Mouse (Mus musculus): ENCODE data around the gene Snx17. TPM values are rescaled to one million over a fixed set of nuclear protein-coding genes. Genes with fewer than 3 reads are reported as not detected.

Gene Snx17
- polyA plus RNA-seq, 1 experiment from 2014 or later = 80.3 TPM

DNA sequence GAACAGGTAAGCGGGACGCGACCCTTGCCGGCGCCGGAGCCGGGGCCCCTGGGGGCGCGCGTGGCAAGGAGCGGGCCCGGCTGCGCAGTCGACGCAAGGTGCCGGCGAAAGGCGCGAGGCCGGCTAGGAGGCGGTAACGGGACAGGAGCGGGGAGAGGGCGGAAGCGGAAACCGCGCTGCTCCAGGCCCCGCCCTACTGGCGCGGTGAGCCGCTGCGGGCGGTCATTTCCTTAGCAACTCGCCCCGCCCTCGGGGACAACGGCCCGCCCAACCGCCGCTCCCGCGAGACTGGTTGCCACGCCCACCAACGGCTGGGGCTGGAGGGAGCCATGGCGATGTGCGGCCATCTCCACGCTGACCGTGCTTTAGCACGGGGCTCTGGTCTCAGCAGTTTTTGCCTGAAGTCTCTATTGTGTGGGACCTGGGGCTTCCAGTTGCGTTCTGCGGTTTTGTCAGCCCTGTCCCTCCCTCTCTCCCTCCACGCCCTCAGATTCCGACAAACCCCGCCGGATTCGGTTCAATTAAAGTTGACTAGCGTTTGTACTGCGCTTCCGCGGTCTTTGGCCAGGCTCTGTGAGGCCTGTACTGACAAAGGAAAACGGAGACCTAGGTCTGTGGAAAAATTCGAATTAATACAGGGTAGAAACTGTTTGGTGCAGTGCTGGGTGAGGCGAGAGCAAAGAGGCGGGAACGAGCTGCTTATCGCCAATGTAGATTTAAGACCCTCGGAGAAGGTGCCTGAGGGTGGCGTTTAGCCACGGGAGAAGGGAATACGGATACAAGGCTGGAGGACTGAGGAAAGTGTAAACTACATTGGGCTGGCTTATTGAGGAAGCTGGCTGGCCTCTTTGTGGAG is 27.6 kb downstream of the Snx17 start, which contains the start of gene Ppm1g:
Gene Ppm1g, minus strand, starts transcription at position 240 of the 856 bp plus-strand sequence.
- TF ChIP-seq EP300 (optimal IDR thresholded peaks at IDR 0.05) (peak; percentile 72), CTCF (IDR thresholded peaks at IDR 0.05; ENCODE audit: low read depth) (no peak)
- no peaks in the 10 kb centered on the region for H3K9me3 ChIP-seq (ENCODE audit: control insufficient read depth, low read length)
- DNase-seq (ENCODE audit: low spot score) = peak; percentile 98
- H3K4me1 ChIP-seq (replicated peaks; ENCODE audit: control insufficient read depth, insufficient read depth) = 0 out of 2 replicates have a peak, but pooled peaks cover 2% of the 10 kb centered on the region
- peak within 1 kb of the TSS; percentile 93 for H3K4me2 ChIP-seq (replicated peaks; ENCODE audit: low read depth)
- H3K4me3 ChIP-seq (ENCODE audit: low read depth, low read length) = peak within 1 kb of the TSS; percentile 92
- H3K9ac ChIP-seq (ENCODE audit: low read length) = peak within 1 kb of the TSS; percentile 84
- peak within 1 kb of the TSS; percentile 94 for H3K27ac ChIP-seq (replicated peaks)
- WGBS = under 1% methylated on average over 70 of the region's 70 CpGs
- H3K27me3 ChIP-seq (ENCODE audit: control insufficient read depth, insufficient read depth, low read length) = no peaks in the 10 kb centered on the region
- ATAC-seq (ENCODE audit: low FRiP score, low TSS enrichment) = peak; percentile 98
- no peaks in the 10 kb centered on the region for H3K36me3 ChIP-seq (ENCODE audit: control insufficient read depth, insufficient read depth, low read length)

DNA sequence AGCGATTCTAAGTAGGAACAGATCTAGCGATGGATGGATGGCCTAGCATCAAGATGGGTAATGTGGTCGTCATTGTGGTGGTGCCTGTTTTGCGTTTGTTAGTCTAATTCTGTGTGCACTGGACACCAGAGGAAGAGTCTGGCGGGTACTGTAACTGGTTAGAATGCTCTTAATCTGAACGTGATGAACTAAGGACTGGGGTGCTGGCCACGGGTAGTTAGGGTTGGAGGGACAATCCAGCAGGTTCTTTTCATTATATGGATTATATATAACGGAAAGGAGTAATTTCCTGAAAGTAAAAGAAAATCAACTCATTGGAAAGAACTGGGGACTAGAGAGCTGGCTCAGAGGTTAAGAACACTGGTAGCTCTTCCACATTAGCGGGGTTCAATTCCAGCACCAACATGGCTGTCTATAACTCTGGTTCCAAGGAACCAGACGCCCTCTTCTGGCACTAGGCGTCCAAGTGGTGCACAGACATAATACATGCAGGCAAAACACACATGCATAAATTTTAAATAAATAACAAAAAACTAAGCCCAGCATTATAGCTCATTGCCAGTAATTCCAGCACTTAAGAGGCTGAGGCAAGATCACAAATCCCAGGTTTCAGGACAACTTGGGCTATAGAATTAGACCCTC is 28.4 kb downstream of the Snx17 start:
- no peaks in the 10 kb centered on the region for H3K27me3 ChIP-seq (ENCODE audit: control insufficient read depth, insufficient read depth, low read length)
- peak overlapping the region; percentile 80 for H3K9ac ChIP-seq (ENCODE audit: low read length)
- peak overlapping the region; percentile 94 for H3K27ac ChIP-seq (replicated peaks)
- no peaks in the 10 kb centered on the region for H3K36me3 ChIP-seq (ENCODE audit: control insufficient read depth, insufficient read depth, low read length)
- TF ChIP-seq CTCF (IDR thresholded peaks at IDR 0.05; ENCODE audit: low read depth) = peak; percentile 71
- no peak for TF ChIP-seq EP300 (optimal IDR thresholded peaks at IDR 0.05)
- ATAC-seq (ENCODE audit: low FRiP score, low TSS enrichment) (no peak), DNase-seq (ENCODE audit: low spot score) (peak; percentile 57)
- peak overlapping the region; percentile 85 for H3K4me2 ChIP-seq (replicated peaks; ENCODE audit: low read depth)
- 15% methylated on average over 11 of the region's 11 CpGs for WGBS
- H3K9me3 ChIP-seq (ENCODE audit: control insufficient read depth, low read length) = no peaks in the 10 kb centered on the region
- H3K4me3 ChIP-seq (ENCODE audit: low read depth, low read length) = peak overlapping the region; percentile 92
- H3K4me1 ChIP-seq (replicated peaks; ENCODE audit: control insufficient read depth, insufficient read depth) = 0 out of 2 replicates have a peak, but pooled peaks cover 2% of the 10 kb centered on the region

DNA sequence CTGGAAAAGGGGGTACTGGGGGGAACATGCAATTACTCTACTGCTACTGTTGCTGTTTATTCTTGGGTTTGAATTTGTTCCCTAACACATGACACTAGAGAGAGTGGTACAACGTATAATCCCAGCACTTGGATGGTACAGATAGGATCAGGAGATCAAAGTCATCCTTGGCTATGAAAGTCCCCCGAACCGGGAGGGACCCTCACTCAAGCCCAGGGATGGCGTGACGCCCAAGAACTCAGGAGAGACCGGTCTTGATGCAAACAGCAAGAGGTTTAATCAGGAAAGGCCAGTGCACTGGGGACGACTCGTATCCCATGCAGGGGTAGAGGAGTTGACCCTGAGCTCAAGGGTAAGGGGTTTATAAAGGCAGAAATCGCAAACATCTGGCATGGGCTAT is 29.7 kb downstream of the Snx17 start:
- Histone ChIP-seq H3K36me3 (ENCODE audit: control insufficient read depth, insufficient read depth, low read length) (no peaks in the 10 kb centered on the region), H3K4me2 (replicated peaks; ENCODE audit: low read depth) (no peak overlapping the region), H3K4me1 (replicated peaks; ENCODE audit: control insufficient read depth, insufficient read depth) (0 out of 2 replicates have a peak, but pooled peaks cover 2% of the 10 kb centered on the region), H3K9me3 (ENCODE audit: control insufficient read depth, low read length) (no peaks in the 10 kb centered on the region), H3K4me3 (ENCODE audit: low read depth, low read length) (no peak overlapping the region), H3K27me3 (ENCODE audit: control insufficient read depth, insufficient read depth, low read length) (no peaks in the 10 kb centered on the region), H3K9ac (ENCODE audit: low read length) (no peak overlapping the region), H3K27ac (replicated peaks) (no peak overlapping the region)
- ATAC-seq (ENCODE audit: low FRiP score, low TSS enrichment) (no peak), DNase-seq (ENCODE audit: low spot score) (no peak)
- 93% methylated on average over 9 of the region's 9 CpGs for WGBS
- no peak for TF ChIP-seq CTCF (IDR thresholded peaks at IDR 0.05; ENCODE audit: low read depth)
- no peak for TF ChIP-seq EP300 (optimal IDR thresholded peaks at IDR 0.05)

DNA sequence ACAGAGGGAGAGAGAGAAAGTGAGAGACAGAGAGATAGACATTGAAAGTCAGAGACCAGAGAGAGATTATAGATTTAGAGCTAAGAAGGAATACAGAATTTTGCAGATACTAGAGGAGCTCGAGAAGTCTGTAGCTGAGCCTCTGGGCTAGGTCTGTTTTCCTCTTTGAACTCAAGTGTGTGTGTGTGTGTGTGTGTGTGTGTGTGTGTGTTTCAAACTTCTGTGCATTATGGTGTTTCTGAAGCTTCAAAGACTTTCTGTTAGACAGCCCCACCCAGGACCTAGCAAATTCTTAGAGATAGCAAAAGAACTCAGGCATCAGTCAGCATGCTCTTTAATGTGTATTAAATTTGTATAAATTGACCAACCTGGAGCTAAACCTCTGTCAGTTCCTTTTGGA is 33.6 kb downstream of the Snx17 start:
- no peak for ATAC-seq (ENCODE audit: low FRiP score, low TSS enrichment)
- no peak for DNase-seq (ENCODE audit: low spot score)

DNA sequence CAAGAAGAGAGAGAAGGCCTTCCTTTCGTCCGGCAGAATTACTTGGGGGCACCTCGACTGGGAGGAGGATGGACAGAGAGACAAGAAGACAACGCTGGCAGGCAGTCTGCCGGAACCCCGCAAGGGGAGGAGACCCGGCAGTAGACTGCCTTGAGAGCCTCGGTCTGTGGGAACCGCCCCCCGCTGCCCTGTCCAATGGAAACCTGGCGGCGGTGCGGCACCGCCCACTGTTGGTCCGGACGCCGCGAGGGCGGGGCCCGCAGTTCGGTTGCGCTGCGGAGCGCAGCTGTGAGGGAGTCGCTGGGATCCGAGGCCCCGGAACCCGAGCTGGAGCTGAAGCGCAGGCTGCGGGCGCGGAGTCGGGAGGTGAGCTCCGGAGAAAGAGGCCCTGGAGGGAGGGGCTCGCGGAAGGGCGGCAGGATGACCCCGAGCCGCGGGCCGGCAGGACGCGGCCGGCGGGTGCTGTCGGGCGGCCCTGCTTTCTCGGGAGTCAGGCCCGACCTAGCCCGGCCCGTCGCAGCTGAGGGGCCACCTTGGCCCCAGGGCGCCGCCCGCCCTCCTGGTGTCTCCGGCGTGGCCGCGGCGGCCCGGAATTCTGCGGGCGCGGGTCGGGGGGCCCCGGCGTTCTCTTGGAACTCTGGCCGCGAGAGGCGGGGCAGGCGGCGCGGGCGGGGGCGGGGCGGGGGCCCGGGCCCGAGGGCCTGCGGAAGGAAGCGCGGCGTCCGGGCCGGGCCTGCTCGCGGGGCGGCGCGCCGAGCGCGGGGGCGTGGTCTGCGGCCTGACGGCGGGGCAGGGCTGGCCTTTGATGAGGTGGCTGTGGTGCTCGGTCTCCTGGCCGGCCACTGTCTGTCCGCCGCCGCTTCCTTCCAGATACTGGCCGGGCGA is 47.9 kb downstream of the Snx17 start, which contains the start of the genes Nrbp1 and Gm9970:
Gene Nrbp1, plus strand, starts transcription at position 228 of the 885 bp plus-strand sequence.
Gene Gm9970, minus strand, starts transcription at position 596 of the 885 bp plus-strand sequence.
- WGBS = 1% methylated on average over 67 of the region's 103 CpGs

More for the DNA sequence above, 33.6 kb downstream of the Snx17 start:
- Histone ChIP-seq H3K9me3 (ENCODE audit: control insufficient read depth, low read length) (no peaks in the 10 kb centered on the region), H3K9ac (ENCODE audit: low read length) (no peak overlapping the region), H3K4me1 (replicated peaks; ENCODE audit: control insufficient read depth, insufficient read depth) (no peaks in the 10 kb centered on the region), H3K4me3 (ENCODE audit: low read depth, low read length) (no peak overlapping the region), H3K27ac (replicated peaks) (no peak overlapping the region), H3K36me3 (ENCODE audit: control insufficient read depth, insufficient read depth, low read length) (no peaks in the 10 kb centered on the region), H3K4me2 (replicated peaks; ENCODE audit: low read depth) (no peak overlapping the region), H3K27me3 (ENCODE audit: control insufficient read depth, insufficient read depth, low read length) (no peaks in the 10 kb centered on the region)
- TF ChIP-seq CTCF (IDR thresholded peaks at IDR 0.05; ENCODE audit: low read depth) = no peak
- no peak for TF ChIP-seq EP300 (optimal IDR thresholded peaks at IDR 0.05)
- WGBS = 70% methylated on average over 1 of the region's 1 CpGs

More for the DNA sequence above, 47.9 kb downstream of the Snx17 start, which contains the start of the genes Nrbp1 and Gm9970:
- peak within 1 kb of the TSS; percentile 96 for H3K4me3 ChIP-seq (ENCODE audit: low read depth, low read length)
- H3K9ac ChIP-seq (ENCODE audit: low read length) = peak within 1 kb of the TSS; percentile 99
- peak; percentile 97 for DNase-seq (ENCODE audit: low spot score)
- H3K27ac ChIP-seq (replicated peaks) = peak within 1 kb of the TSS; percentile 99
- ATAC-seq (ENCODE audit: low FRiP score, low TSS enrichment) = peak; percentile 98
- no peak for TF ChIP-seq EP300 (optimal IDR thresholded peaks at IDR 0.05)
- peak; percentile 29; the same call in 1 of the 2 replicates for TF ChIP-seq CTCF (IDR thresholded peaks at IDR 0.05; ENCODE audit: low read depth)
- 0 out of 2 replicates have a peak, but pooled peaks cover 2% of the 10 kb centered on the region for H3K4me1 ChIP-seq (replicated peaks; ENCODE audit: control insufficient read depth, insufficient read depth)
- peak within 1 kb of the TSS; percentile 66 for H3K4me2 ChIP-seq (replicated peaks; ENCODE audit: low read depth)
- no peaks in the 10 kb centered on the region for H3K9me3 ChIP-seq (ENCODE audit: control insufficient read depth, low read length)
- H3K27me3 ChIP-seq (ENCODE audit: control insufficient read depth, insufficient read depth, low read length) = no peaks in the 10 kb centered on the region
- peaks cover 15% of the 10 kb centered on the region; the same call in 1 of the 2 replicates for H3K36me3 ChIP-seq (ENCODE audit: control insufficient read depth, insufficient read depth, low read length)

All from stomach, postnatal 0 days (tissue).